Mouse (Mus musculus): ENCODE data around the gene Gzmm. TPM values are rescaled to one million over a fixed set of nuclear protein-coding genes. Genes with fewer than 3 reads are reported as not detected.

Gzmm gene
- polyA plus RNA-seq, 1 experiment from 2014 or later = 0.50 TPM

DNA sequence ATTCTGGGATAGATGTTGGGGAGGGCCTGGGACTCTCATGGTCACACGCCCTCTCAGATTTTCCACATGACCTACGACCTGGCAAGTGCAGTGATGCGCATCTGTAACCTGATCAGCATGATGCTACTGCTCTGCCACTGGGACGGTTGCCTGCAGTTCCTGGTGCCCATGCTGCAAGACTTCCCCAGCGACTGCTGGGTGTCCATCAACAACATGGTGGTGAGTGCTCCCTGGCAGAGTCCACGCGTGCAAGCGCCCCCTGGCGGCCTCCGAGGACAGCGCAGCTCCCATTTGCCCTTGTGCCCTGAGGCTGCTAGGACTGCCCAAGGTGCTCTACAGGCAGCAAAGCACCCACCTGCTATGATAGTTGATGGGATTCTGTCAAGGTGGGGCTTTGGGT, 37.3 kb downstream of the Gzmm start:
- 18% methylated on average over 11 of the region's 11 CpGs for WGBS
- H3K9ac ChIP-seq (ENCODE audit: low read depth, low read length) = no peak overlapping the region
- no peak overlapping the region for H3K27ac ChIP-seq
- DNase-seq (ENCODE audit: low spot score) (peak; percentile 71), ATAC-seq (replicated peaks; ENCODE audit: low FRiP score, low read depth) (peak; percentile 76)
- H3K4me1 ChIP-seq (replicated peaks; ENCODE audit: insufficient read depth, low read length) = no peaks in the 10 kb centered on the region; the same call in 1 of the 2 replicates
- no peaks in the 10 kb centered on the region for H3K27me3 ChIP-seq (ENCODE audit: insufficient read depth, low read length)
- no peaks in the 10 kb centered on the region for H3K36me3 ChIP-seq (ENCODE audit: insufficient read depth, low read length)
- no peaks in the 10 kb centered on the region for H3K9me3 ChIP-seq (replicated peaks; ENCODE audit: low read length)
- peak; percentile 79 for TF ChIP-seq CTCF (IDR thresholded peaks at IDR 0.05; ENCODE audit: low read depth)
- no peak overlapping the region for H3K4me2 ChIP-seq (ENCODE audit: low read length)
- no peak overlapping the region for H3K4me3 ChIP-seq (replicated peaks; ENCODE audit: low read depth, low read length)

DNA sequence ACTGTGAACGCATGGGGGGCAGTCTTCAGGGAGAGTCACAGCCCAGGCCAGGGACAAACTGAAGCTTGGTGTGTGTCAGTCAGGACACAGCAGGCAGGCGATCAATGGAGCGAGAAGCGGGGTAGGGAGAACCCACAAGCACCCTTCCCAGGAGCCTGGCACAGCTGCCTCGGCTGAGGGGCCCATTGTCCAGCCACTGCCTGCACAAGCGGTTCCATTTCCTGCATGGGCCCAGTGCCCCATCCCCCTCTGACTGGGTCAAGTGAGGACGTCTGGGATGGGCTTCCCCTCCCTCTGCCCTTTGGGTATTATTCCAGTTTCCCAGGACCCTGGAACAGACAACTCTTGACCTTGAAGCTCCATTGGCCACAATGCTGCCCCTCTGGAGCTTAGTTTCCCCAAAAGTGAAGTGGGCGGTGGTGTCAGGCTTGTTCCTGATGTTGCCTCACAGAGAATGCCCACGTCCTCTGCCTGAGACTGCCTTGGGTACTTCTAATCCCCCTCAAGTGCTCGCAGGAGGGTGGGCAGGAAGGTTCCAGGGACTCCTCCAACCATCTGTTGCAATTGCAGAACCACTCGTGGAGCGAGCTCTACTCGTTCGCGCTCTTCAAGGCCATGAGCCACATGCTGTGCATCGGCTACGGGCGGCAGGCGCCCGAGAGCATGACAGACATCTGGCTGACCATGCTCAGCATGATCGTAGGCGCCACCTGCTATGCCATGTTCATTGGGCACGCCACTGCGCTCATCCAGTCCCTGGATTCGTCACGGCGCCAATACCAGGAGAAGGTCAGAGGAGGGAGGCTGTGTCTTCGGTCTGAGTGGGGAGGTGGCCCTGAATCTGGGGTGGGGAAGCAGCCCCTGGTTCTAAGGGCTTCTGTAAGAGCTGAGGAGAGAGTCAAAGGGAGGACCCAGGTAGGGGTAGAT, 39.8 kb downstream of the Gzmm start:
- TF ChIP-seq CTCF (IDR thresholded peaks at IDR 0.05; ENCODE audit: low read depth) = no peak
- no peak overlapping the region for H3K4me3 ChIP-seq (replicated peaks; ENCODE audit: low read depth, low read length)
- no peaks in the 10 kb centered on the region for H3K9me3 ChIP-seq (replicated peaks; ENCODE audit: low read length)
- 0 out of 2 replicates have a peak, but pooled peaks cover 1% of the 10 kb centered on the region for H3K36me3 ChIP-seq (ENCODE audit: insufficient read depth, low read length)
- H3K4me1 ChIP-seq (replicated peaks; ENCODE audit: insufficient read depth, low read length) = no peaks in the 10 kb centered on the region; the same call in 1 of the 2 replicates
- no peak for ATAC-seq (replicated peaks; ENCODE audit: low FRiP score, low read depth)
- H3K4me2 ChIP-seq (ENCODE audit: low read length) = no peak overlapping the region
- no peak overlapping the region for H3K9ac ChIP-seq (ENCODE audit: low read depth, low read length)
- WGBS = 66% methylated on average over 28 of the region's 28 CpGs
- no peak for DNase-seq (ENCODE audit: low spot score)
- H3K27ac ChIP-seq = no peak overlapping the region
- no peaks in the 10 kb centered on the region for H3K27me3 ChIP-seq (ENCODE audit: insufficient read depth, low read length)

GRCm38 (mm10) chr10:79729357-79729965, 40.6 kb downstream of the Gzmm start:
- ATAC-seq (replicated peaks; ENCODE audit: low FRiP score, low read depth) (0 out of 2 replicates have a peak, but pooled peaks have one; percentile 5), DNase-seq (ENCODE audit: low spot score) (no peak)
- no peak overlapping the region for H3K9ac ChIP-seq (ENCODE audit: low read depth, low read length)
- H3K27ac ChIP-seq = no peak overlapping the region
- no peak overlapping the region for H3K4me2 ChIP-seq (ENCODE audit: low read length)
- no peaks in the 10 kb centered on the region; the same call in 1 of the 2 replicates for H3K4me1 ChIP-seq (replicated peaks; ENCODE audit: insufficient read depth, low read length)
- no peaks in the 10 kb centered on the region for H3K27me3 ChIP-seq (ENCODE audit: insufficient read depth, low read length)
- H3K4me3 ChIP-seq (replicated peaks; ENCODE audit: low read depth, low read length) = no peak overlapping the region
- WGBS = 69% methylated on average over 13 of the region's 13 CpGs
- 0 out of 2 replicates have a peak, but pooled peaks cover 5% of the 10 kb centered on the region for H3K36me3 ChIP-seq (ENCODE audit: insufficient read depth, low read length)
- H3K9me3 ChIP-seq (replicated peaks; ENCODE audit: low read length) = no peaks in the 10 kb centered on the region
- TF ChIP-seq CTCF (IDR thresholded peaks at IDR 0.05; ENCODE audit: low read depth) = no peak

DNA sequence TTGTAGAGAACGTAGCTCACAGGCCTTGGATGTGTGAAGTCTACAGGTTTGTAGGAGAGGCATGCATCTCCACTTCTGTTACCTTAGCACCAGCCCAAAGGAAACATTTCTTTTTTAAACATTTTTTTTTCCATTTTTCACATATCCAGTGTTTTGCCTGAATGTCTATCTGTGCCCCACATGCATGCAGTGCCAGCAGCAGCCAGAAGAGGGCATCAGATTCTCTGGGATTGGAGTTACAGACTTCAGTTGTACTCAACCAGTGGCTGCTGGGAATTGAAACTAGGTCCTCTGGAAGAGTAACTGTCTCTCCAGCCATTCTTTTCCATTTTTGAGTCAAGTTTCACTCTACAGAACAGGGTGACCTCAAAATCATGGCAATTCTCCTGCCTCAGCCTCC, 43.7 kb downstream of the Gzmm start:
- Histone ChIP-seq H3K4me2 (ENCODE audit: low read length) (no peak overlapping the region), H3K9ac (ENCODE audit: low read depth, low read length) (no peak overlapping the region), H3K36me3 (ENCODE audit: insufficient read depth, low read length) (peaks cover 24% of the 10 kb centered on the region), H3K4me1 (replicated peaks; ENCODE audit: insufficient read depth, low read length) (no peaks in the 10 kb centered on the region), H3K9me3 (replicated peaks; ENCODE audit: low read length) (no peaks in the 10 kb centered on the region), H3K27me3 (ENCODE audit: insufficient read depth, low read length) (no peaks in the 10 kb centered on the region), H3K4me3 (replicated peaks; ENCODE audit: low read depth, low read length) (no peak overlapping the region), H3K27ac (no peak overlapping the region)
- TF ChIP-seq CTCF (IDR thresholded peaks at IDR 0.05; ENCODE audit: low read depth) = peak; percentile 58
- ATAC-seq (replicated peaks; ENCODE audit: low FRiP score, low read depth) = no peak
- DNase-seq (ENCODE audit: low spot score) = no peak
- 90% methylated on average over 1 of the region's 1 CpGs for WGBS

- WGBS = 90% methylated on average over 15 of the region's 15 CpGs
- Histone ChIP-seq H3K27ac (no peak overlapping the region), H3K9ac (ENCODE audit: low read depth, low read length) (no peak overlapping the region), H3K36me3 (ENCODE audit: insufficient read depth, low read length) (peaks cover 37% of the 10 kb centered on the region), H3K4me3 (replicated peaks; ENCODE audit: low read depth, low read length) (no peak overlapping the region), H3K27me3 (ENCODE audit: insufficient read depth, low read length) (no peaks in the 10 kb centered on the region), H3K4me1 (replicated peaks; ENCODE audit: insufficient read depth, low read length) (no peaks in the 10 kb centered on the region), H3K4me2 (ENCODE audit: low read length) (no peak overlapping the region), H3K9me3 (replicated peaks; ENCODE audit: low read length) (0 out of 2 replicates have a peak, but pooled peaks cover 1% of the 10 kb centered on the region)
- ATAC-seq (replicated peaks; ENCODE audit: low FRiP score, low read depth) = no peak
- TF ChIP-seq CTCF (IDR thresholded peaks at IDR 0.05; ENCODE audit: low read depth) = no peak
- DNase-seq (ENCODE audit: low spot score) = no peak
Observed at GRCm38 (mm10) chr10:79733847-79734246, 45.0 kb downstream of the Gzmm start.

DNA sequence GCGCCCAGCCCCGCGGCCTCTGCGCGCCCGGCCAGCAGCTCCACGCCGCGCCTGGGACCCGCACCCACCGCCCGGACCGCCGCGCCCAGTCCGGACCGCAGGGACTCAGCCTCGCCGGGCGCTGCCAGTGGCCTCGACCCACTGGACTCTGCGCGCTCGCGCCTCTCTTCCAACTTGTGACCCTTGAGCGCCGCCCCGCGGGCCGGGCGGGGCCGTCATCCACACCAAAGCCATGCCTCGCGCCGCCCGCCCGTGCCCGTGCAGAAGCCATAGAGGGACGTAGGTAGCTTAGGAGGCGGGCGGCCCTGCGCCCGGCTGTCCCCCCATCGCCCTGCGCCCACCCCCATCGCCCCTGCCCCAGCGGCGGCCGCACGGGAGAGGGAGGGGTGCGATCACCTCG, 46.5 kb downstream of the Gzmm start:
- Histone ChIP-seq H3K9ac (ENCODE audit: low read depth, low read length) (no peak overlapping the region), H3K36me3 (ENCODE audit: insufficient read depth, low read length) (peaks cover 52% of the 10 kb centered on the region), H3K27ac (no peak overlapping the region), H3K4me3 (replicated peaks; ENCODE audit: low read depth, low read length) (no peak overlapping the region), H3K4me2 (ENCODE audit: low read length) (peak overlapping the region; percentile 37), H3K9me3 (replicated peaks; ENCODE audit: low read length) (0 out of 2 replicates have a peak, but pooled peaks cover 6% of the 10 kb centered on the region), H3K27me3 (ENCODE audit: insufficient read depth, low read length) (no peaks in the 10 kb centered on the region), H3K4me1 (replicated peaks; ENCODE audit: insufficient read depth, low read length) (no peaks in the 10 kb centered on the region)
- WGBS = 48% methylated on average over 43 of the region's 52 CpGs
- peak; percentile 30; the same call in 1 of the 2 replicates for TF ChIP-seq CTCF (IDR thresholded peaks at IDR 0.05; ENCODE audit: low read depth)
- ATAC-seq (replicated peaks; ENCODE audit: low FRiP score, low read depth) = no peak
- no peak for DNase-seq (ENCODE audit: low spot score)
